Mouse (Mus musculus) testis, adult 2 months (tissue): ENCODE results near the gene Sass6. TPM values are rescaled to one million over a fixed set of nuclear protein-coding genes. Genes with fewer than 3 reads are reported as not detected.

Experiments used
- H3K27ac ChIP-seq: fragments of 200-500 bp; 2 replicates; pipeline ENCODE4 v1.5.1; 2012; ENCODE audit warnings: low read depth, low read length; ENCODE audit not compliant: control insufficient read depth, insufficient read depth
- H3K27me3 ChIP-seq: fragments of 200-500 bp; 2 replicates; pipeline ENCODE4 v1.6.1; 2012; ENCODE audit warnings: mild to moderate bottlenecking, low read length, moderate library complexity; ENCODE audit not compliant: control insufficient read depth, insufficient read depth
- H3K36me3 ChIP-seq: fragments of 200-500 bp; 2 replicates; pipeline ENCODE4 v1.6.1; 2012; ENCODE audit warnings: mild to moderate bottlenecking, low read length; ENCODE audit not compliant: control insufficient read depth, insufficient read depth
- H3K4me1 ChIP-seq: fragments of 200-500 bp; 2 replicates; pipeline ENCODE4 v1.6.1; 2012; ENCODE audit warnings: low read length; ENCODE audit not compliant: control insufficient read depth, insufficient read depth
- H3K4me3 ChIP-seq: fragments of 200-500 bp; 2 replicates; pipeline ENCODE4 v1.5.1; 2012; ENCODE audit warnings: low read depth, mild to moderate bottlenecking, low read length, moderate library complexity, mixed read lengths; ENCODE audit not compliant: control insufficient read depth
- CTCF ChIP-seq: fragments of 200-500 bp; IDR thresholded peaks from 2 replicates; pipeline ENCODE4 v1.5.1; 2012; ENCODE audit warnings: low read depth, mild to moderate bottlenecking, inconsistent platforms, low read length, moderate library complexity; ENCODE audit not compliant: control insufficient read depth, insufficient read depth, insufficient replicate concordance
- POLR2A ChIP-seq: fragments of 200-500 bp; IDR thresholded peaks from 2 replicates; pipeline ENCODE4 v1.6.1; 2012; ENCODE audit warnings: low read depth, mild to moderate bottlenecking, inconsistent platforms, low read length, moderate library complexity; ENCODE audit not compliant: control insufficient read depth
- polyA plus RNA-seq: library from polyadenylated mRNA; depleted of rRNA; stranded (reverse); fragments of >200 nt; gene quantifications from 2 replicates; pipeline ENCODE4 v1.2.3, GENCODE M21; 2012

The Sass6 gene
- polyA plus RNA-seq, 1 experiment: 22.8 TPM

DNA sequence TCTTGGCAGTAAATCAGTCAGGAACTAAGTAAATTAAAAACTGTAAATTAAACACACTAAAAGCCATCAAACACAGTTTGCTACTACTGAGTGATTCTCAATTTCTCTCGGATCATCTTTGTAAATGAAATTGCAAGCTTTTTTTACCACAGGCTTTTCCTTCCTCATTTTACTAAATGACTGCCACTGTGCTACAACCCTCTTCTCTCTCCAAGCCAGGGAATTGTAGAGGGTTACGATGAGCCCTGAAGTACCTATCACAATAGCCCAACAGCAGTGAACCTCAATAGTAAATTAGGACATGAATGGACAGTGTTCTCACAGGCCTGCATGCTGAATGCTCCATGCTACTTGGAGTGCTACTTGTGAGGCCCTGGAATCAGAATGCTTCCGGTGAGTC, 39.3 kb downstream of the Sass6 start:
- no peak overlapping the region for H3K27ac ChIP-seq
- H3K27me3 ChIP-seq: no peaks in the 10 kb centered on the region
- peaks cover under 1% of the 10 kb centered on the region for H3K36me3 ChIP-seq
- H3K4me1 ChIP-seq: no peaks in the 10 kb centered on the region
- no peak overlapping the region for H3K4me3 ChIP-seq
- TF ChIP-seq POLR2A (no peak), CTCF (no peak)

DNA sequence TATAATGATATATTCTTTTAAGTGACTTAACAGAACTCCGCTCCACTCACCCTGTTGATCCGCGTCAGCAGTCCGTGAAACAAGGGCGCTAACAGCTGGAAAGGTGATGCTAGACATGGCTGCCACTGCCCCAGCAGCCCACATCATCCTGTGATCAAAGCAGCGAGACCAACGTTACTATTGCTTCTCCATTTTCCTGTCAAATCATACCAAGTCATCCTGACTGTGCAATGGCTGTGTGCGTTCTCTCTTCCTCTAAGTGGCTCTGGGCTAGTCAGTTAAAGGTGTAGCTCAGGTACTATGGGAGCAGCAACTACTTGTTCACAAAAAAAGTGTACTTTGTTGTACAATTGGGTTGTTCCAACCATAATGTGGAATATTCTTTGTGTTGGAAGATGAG, 40.1 kb downstream of the Sass6 start:
- TF ChIP-seq CTCF: no peak
- TF ChIP-seq POLR2A: no peak
- no peaks in the 10 kb centered on the region for H3K4me1 ChIP-seq
- H3K36me3 ChIP-seq: peaks cover 2% of the 10 kb centered on the region
- no peak overlapping the region for H3K27ac ChIP-seq
- no peaks in the 10 kb centered on the region for H3K27me3 ChIP-seq
- no peak overlapping the region for H3K4me3 ChIP-seq

DNA sequence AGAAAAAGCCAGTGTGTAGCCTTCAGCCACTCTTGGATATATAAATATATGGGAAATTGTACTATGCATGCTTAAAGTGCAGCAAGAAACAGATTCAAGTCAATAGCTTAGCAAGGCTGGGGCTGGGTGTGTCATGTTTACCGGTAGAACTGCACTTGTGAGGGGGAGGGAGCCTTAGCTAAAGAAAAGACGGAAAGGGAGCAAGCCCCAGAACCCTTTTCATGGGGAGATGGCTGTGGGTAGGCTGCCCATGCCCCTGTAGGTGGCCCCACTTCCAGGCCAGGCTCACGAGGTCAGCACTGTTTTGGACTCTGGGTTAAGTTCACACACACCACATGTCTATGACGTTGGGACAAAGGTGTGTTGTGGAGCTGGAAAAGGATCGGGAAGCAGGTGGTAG, 41.0 kb downstream of the Sass6 start:
- TF ChIP-seq CTCF: no peak
- no peak for TF ChIP-seq POLR2A
- peaks cover 5% of the 10 kb centered on the region for H3K36me3 ChIP-seq

DNA sequence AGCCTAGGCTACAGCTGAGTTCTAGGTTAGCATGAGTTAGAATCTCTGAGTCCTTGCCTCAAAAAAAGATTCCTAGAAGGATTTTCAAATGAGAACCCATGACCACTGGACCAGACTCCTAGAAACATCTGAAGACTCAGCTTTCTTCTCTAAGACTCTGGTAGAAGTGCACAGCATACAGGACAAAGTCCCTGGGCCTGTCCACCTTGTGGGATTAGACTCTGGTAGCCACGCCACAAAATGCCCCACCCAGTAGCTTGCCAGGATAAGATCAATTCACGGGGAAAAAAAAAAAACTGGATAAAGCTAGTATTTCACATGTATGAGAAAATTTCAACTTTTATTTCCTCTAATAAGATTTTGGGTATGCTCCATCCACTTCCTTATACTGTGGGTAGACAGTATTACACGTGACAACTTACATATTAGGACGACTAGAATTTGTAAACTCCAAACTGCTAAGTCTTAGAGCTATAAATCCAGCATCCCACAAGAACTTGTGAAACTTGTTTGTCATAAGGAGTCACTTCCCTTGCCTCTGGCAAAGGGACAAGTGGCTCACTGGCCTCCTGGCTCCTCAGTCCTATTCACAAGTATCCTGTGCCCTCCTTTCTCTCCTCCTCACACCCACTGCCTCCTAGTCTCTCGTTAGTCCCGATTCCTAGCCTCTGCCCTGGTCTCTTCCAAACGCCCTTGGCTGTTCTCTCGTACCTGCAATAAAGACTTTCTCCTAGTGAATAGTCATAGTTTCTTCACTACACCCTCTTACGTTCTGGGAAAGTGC, 43.1 kb downstream of the Sass6 start:
- Histone ChIP-seq H3K27me3 (no peaks in the 10 kb centered on the region), H3K4me3 (no peak overlapping the region), H3K4me1 (no peaks in the 10 kb centered on the region), H3K36me3 (peaks cover 6% of the 10 kb centered on the region), H3K27ac (no peak overlapping the region)
- TF ChIP-seq CTCF (no peak), POLR2A (no peak)

More for the DNA sequence above, 41.0 kb downstream of the Sass6 start:
- no peaks in the 10 kb centered on the region for H3K27me3 ChIP-seq
- no peak overlapping the region for H3K27ac ChIP-seq
- no peak overlapping the region for H3K4me3 ChIP-seq
- H3K4me1 ChIP-seq: no peaks in the 10 kb centered on the region

DNA sequence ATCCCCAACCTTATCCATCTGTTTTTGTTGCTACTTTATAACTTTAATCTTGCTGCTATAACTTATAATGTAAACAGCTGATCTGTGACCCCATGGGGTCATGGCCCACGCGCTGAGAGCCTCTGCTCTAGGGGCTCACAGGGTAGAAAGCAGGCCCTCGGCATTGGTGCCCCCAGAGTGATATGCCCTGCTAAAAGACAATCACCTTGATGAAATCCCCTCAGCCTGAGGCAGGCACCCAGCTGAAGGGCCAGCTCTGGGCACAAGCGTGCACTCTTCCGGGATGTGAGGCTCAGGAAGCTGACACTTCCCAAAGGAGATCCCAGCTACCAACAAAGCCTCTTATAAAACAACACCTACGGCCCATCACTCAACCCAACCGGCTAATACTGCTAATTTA, 43.8 kb downstream of the Sass6 start:
- peaks cover 6% of the 10 kb centered on the region for H3K36me3 ChIP-seq

DNA sequence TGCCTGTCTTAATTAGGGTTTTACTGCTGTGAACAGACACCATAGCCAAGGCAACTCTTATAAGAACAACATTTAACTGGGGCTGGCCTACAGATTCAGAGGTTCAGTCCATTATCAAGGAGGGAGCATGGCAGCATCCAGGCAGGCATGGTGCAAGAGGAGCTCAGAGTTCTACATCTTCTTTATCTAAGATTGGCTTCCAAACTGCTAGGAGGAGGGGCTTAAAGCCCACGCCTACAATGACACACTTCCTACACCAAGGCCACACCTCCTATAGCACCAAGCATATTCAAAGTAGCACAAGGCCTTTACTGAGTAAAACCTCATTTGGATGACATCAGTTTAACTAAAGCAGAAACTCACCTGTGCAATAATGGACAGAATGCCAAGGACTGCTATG, 45.2 kb downstream of the Sass6 start:
- H3K36me3 ChIP-seq: peaks cover 6% of the 10 kb centered on the region
- TF ChIP-seq CTCF (no peak), POLR2A (no peak)

More for the DNA sequence above, 43.8 kb downstream of the Sass6 start:
- no peak overlapping the region for H3K27ac ChIP-seq
- no peaks in the 10 kb centered on the region for H3K27me3 ChIP-seq
- TF ChIP-seq POLR2A (no peak), CTCF (no peak)
- H3K4me1 ChIP-seq: no peaks in the 10 kb centered on the region
- no peak overlapping the region for H3K4me3 ChIP-seq

DNA sequence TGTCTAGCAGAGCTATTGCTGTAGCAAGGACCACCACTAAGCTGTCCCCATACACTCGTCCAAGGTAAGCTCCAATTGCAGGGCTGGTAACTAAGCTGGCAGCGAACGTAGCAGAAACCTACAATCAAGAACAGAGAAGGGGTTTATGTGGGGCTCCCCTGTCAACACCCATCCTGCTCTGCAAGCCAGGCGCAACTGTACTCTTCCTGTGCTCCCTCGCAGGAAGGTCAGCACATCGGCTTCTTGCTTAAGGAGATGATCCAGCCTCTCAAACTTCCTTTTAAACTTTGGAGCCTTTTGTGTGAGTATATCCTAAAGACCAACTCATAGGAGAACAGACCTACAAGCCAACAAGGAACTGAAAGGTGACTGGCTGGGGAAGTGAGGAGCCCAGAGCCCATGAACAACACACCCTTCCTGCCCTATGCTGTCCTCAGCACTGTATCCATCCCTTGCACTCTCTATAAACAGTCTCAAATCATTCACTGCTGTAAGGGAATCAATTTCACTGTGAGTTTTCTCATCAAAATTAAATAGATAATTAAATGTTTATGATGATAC, 47.1 kb downstream of the Sass6 start:
- Histone ChIP-seq H3K36me3 (peaks cover 7% of the 10 kb centered on the region), H3K27ac (no peak overlapping the region), H3K4me3 (no peak overlapping the region), H3K27me3 (no peaks in the 10 kb centered on the region), H3K4me1 (no peaks in the 10 kb centered on the region)
- TF ChIP-seq CTCF: no peak

More for the DNA sequence above, 45.2 kb downstream of the Sass6 start:
- Histone ChIP-seq H3K4me3 (no peak overlapping the region), H3K4me1 (no peaks in the 10 kb centered on the region), H3K27me3 (no peaks in the 10 kb centered on the region), H3K27ac (no peak overlapping the region)
